Mouse (Mus musculus): Measurements from ENCODE around the gene Olfr1373. TPM values are rescaled to one million over a fixed set of nuclear protein-coding genes. Genes with fewer than 3 reads are reported as not detected.

Gene Olfr1373
- polyA plus RNA-seq, 1 experiment from 2014 or later = not detected

- no peak for ATAC-seq (ENCODE audit: low FRiP score, low TSS enrichment)
- no peak overlapping the region for H3K9ac ChIP-seq (ENCODE audit: low read length)
Measured at GRCm38 (mm10) chr11:52106037-52106436, 39.3 kb downstream of the Olfr1373 start.

GRCm38 (mm10) chr11:52105503-52105902, 39.8 kb downstream of the Olfr1373 start:
- DNase-seq (ENCODE audit: low spot score) (no peak), ATAC-seq (ENCODE audit: low FRiP score, low TSS enrichment) (no peak)
- Histone ChIP-seq H3K4me3 (ENCODE audit: low read depth, low read length) (no peak overlapping the region), H3K9ac (ENCODE audit: low read length) (no peak overlapping the region), H3K9me3 (ENCODE audit: control insufficient read depth, low read length) (no peaks in the 10 kb centered on the region), H3K4me1 (replicated peaks; ENCODE audit: control insufficient read depth, insufficient read depth) (peaks cover 10% of the 10 kb centered on the region), H3K27me3 (ENCODE audit: control insufficient read depth, insufficient read depth, low read length) (no peaks in the 10 kb centered on the region), H3K27ac (replicated peaks) (no peak overlapping the region), H3K4me2 (replicated peaks; ENCODE audit: low read depth) (no peak overlapping the region), H3K36me3 (ENCODE audit: control insufficient read depth, insufficient read depth, low read length) (no peaks in the 10 kb centered on the region)
- TF ChIP-seq EP300 (optimal IDR thresholded peaks at IDR 0.05) (no peak), CTCF (IDR thresholded peaks at IDR 0.05; ENCODE audit: low read depth) (no peak)

More at GRCm38 (mm10) chr11:52106037-52106436, 39.3 kb downstream of the Olfr1373 start:
- H3K4me3 ChIP-seq (ENCODE audit: low read depth, low read length) = no peak overlapping the region
- no peak overlapping the region for H3K4me2 ChIP-seq (replicated peaks; ENCODE audit: low read depth)
- no peak for DNase-seq (ENCODE audit: low spot score)
- 80% methylated on average over 2 of the region's 2 CpGs for WGBS
- peaks cover 5% of the 10 kb centered on the region; the same call in 1 of the 2 replicates for H3K4me1 ChIP-seq (replicated peaks; ENCODE audit: control insufficient read depth, insufficient read depth)
- TF ChIP-seq EP300 (optimal IDR thresholded peaks at IDR 0.05) (no peak), CTCF (IDR thresholded peaks at IDR 0.05; ENCODE audit: low read depth) (no peak)
- no peaks in the 10 kb centered on the region for H3K27me3 ChIP-seq (ENCODE audit: control insufficient read depth, insufficient read depth, low read length)
- H3K27ac ChIP-seq (replicated peaks) = no peak overlapping the region
- no peaks in the 10 kb centered on the region for H3K36me3 ChIP-seq (ENCODE audit: control insufficient read depth, insufficient read depth, low read length)
- no peaks in the 10 kb centered on the region for H3K9me3 ChIP-seq (ENCODE audit: control insufficient read depth, low read length)

- TF ChIP-seq EP300 (optimal IDR thresholded peaks at IDR 0.05) = no peak
- no peak for TF ChIP-seq CTCF (IDR thresholded peaks at IDR 0.05; ENCODE audit: low read depth)
- 62% methylated on average over 4 of the region's 4 CpGs for WGBS
Measured at GRCm38 (mm10) chr11:52102977-52103376, 42.4 kb downstream of the Olfr1373 start.

GRCm38 (mm10) chr11:52099771-52100219, 45.5 kb downstream of the Olfr1373 start:
- peaks cover 7% of the 10 kb centered on the region; the same call in 1 of the 2 replicates for H3K4me1 ChIP-seq (replicated peaks; ENCODE audit: control insufficient read depth, insufficient read depth)
- no peaks in the 10 kb centered on the region for H3K9me3 ChIP-seq (ENCODE audit: control insufficient read depth, low read length)
- no peaks in the 10 kb centered on the region for H3K36me3 ChIP-seq (ENCODE audit: control insufficient read depth, insufficient read depth, low read length)
- peak overlapping the region; percentile 63 for H3K4me2 ChIP-seq (replicated peaks; ENCODE audit: low read depth)
- H3K27me3 ChIP-seq (ENCODE audit: control insufficient read depth, insufficient read depth, low read length) = no peaks in the 10 kb centered on the region
- 2% methylated on average over 7 of the region's 7 CpGs for WGBS
- H3K9ac ChIP-seq (ENCODE audit: low read length) = peak overlapping the region; percentile 100
- H3K4me3 ChIP-seq (ENCODE audit: low read depth, low read length) = peak overlapping the region; percentile 99
- ATAC-seq (ENCODE audit: low FRiP score, low TSS enrichment) (no peak), DNase-seq (ENCODE audit: low spot score) (no peak)
- TF ChIP-seq EP300 (optimal IDR thresholded peaks at IDR 0.05) (no peak), CTCF (IDR thresholded peaks at IDR 0.05; ENCODE audit: low read depth) (no peak)
- peak overlapping the region; percentile 100 for H3K27ac ChIP-seq (replicated peaks)

More at GRCm38 (mm10) chr11:52102977-52103376, 42.4 kb downstream of the Olfr1373 start:
- Histone ChIP-seq H3K9me3 (ENCODE audit: control insufficient read depth, low read length) (no peaks in the 10 kb centered on the region), H3K4me3 (ENCODE audit: low read depth, low read length) (no peak overlapping the region), H3K4me2 (replicated peaks; ENCODE audit: low read depth) (no peak overlapping the region), H3K9ac (ENCODE audit: low read length) (no peak overlapping the region), H3K4me1 (replicated peaks; ENCODE audit: control insufficient read depth, insufficient read depth) (peaks cover 10% of the 10 kb centered on the region), H3K27me3 (ENCODE audit: control insufficient read depth, insufficient read depth, low read length) (no peaks in the 10 kb centered on the region), H3K36me3 (ENCODE audit: control insufficient read depth, insufficient read depth, low read length) (no peaks in the 10 kb centered on the region), H3K27ac (replicated peaks) (no peak overlapping the region)
- DNase-seq (ENCODE audit: low spot score) (no peak), ATAC-seq (ENCODE audit: low FRiP score, low TSS enrichment) (no peak)

- Histone ChIP-seq H3K27me3 (ENCODE audit: control insufficient read depth, insufficient read depth, low read length) (no peaks in the 10 kb centered on the region), H3K4me2 (replicated peaks; ENCODE audit: low read depth) (peak overlapping the region; percentile 63), H3K36me3 (ENCODE audit: control insufficient read depth, insufficient read depth, low read length) (no peaks in the 10 kb centered on the region), H3K4me3 (ENCODE audit: low read depth, low read length) (peak overlapping the region; percentile 99), H3K4me1 (replicated peaks; ENCODE audit: control insufficient read depth, insufficient read depth) (peaks cover 7% of the 10 kb centered on the region; the same call in 1 of the 2 replicates), H3K9ac (ENCODE audit: low read length) (peak overlapping the region; percentile 100), H3K9me3 (ENCODE audit: control insufficient read depth, low read length) (no peaks in the 10 kb centered on the region), H3K27ac (replicated peaks) (peak overlapping the region; percentile 100)
- TF ChIP-seq EP300 (optimal IDR thresholded peaks at IDR 0.05) (no peak), CTCF (IDR thresholded peaks at IDR 0.05; ENCODE audit: low read depth) (no peak)
- peak; percentile 52 for ATAC-seq (ENCODE audit: low FRiP score, low TSS enrichment)
- DNase-seq (ENCODE audit: low spot score) = peak; percentile 73
- 0% methylated on average over 63 of the region's 72 CpGs for WGBS
Measured at GRCm38 (mm10) chr11:52099031-52099761, 46.1 kb downstream of the Olfr1373 start.

- Histone ChIP-seq H3K36me3 (ENCODE audit: control insufficient read depth, insufficient read depth, low read length) (no peaks in the 10 kb centered on the region), H3K27me3 (ENCODE audit: control insufficient read depth, insufficient read depth, low read length) (no peaks in the 10 kb centered on the region), H3K4me1 (replicated peaks; ENCODE audit: control insufficient read depth, insufficient read depth) (peaks cover 7% of the 10 kb centered on the region; the same call in 1 of the 2 replicates), H3K27ac (replicated peaks) (peak within 1 kb of the TSS; percentile 100), H3K9me3 (ENCODE audit: control insufficient read depth, low read length) (no peaks in the 10 kb centered on the region), H3K4me2 (replicated peaks; ENCODE audit: low read depth) (peak within 1 kb of the TSS; percentile 63), H3K4me3 (ENCODE audit: low read depth, low read length) (peak within 1 kb of the TSS; percentile 99), H3K9ac (ENCODE audit: low read length) (peak within 1 kb of the TSS; percentile 100)
- ATAC-seq (ENCODE audit: low FRiP score, low TSS enrichment) (peak; percentile 95), DNase-seq (ENCODE audit: low spot score) (peak; percentile 99)
- under 1% methylated on average over 47 of the region's 53 CpGs for WGBS
- TF ChIP-seq EP300 (optimal IDR thresholded peaks at IDR 0.05) = no peak
- no peak for TF ChIP-seq CTCF (IDR thresholded peaks at IDR 0.05; ENCODE audit: low read depth)
Measured at GRCm38 (mm10) chr11:52098398-52098946, 46.9 kb downstream of the Olfr1373 start, which contains the start of gene Ppp2ca. Ppp2ca (plus strand) TSS chr11:52098681.

Data from stomach, postnatal 0 days (tissue).